Mouse (Mus musculus) cerebellum, postnatal 36 days (tissue): ENCODE results near the gene Rpl21.

Experiments
- DNase-seq, 2 experiments: peaks; one replicate each; pipeline ENCODE4 v3.0.0; 2021 to 2022; ENCODE audit warnings: mixed read lengths in 2 of 2

The Rpl21 gene

DNA sequence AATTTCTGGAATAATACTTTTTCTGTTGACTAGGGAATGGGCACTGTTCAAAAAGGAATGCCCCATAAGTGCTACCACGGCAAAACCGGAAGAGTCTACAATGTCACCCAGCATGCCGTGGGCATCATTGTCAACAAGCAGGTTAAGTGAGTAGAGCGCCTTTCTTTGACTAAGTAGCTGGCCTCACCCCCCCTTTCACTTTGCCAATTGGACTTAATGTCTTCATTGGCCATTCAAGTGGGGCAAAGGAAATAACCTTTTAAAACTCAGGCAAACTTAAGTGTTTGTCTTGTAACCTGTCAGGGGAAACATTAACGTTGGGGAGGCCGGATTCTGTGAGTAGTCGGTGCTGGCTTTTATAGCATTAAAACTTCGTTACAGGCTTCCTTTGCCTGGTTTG is 2.3 kb downstream of the Rpl21 start:
- DNase-seq: no peak

- no peak for DNase-seq
Measured at GRCm38 (mm10) chr5:146837967-146838720, 5.5 kb downstream of the Rpl21 start.

DNA sequence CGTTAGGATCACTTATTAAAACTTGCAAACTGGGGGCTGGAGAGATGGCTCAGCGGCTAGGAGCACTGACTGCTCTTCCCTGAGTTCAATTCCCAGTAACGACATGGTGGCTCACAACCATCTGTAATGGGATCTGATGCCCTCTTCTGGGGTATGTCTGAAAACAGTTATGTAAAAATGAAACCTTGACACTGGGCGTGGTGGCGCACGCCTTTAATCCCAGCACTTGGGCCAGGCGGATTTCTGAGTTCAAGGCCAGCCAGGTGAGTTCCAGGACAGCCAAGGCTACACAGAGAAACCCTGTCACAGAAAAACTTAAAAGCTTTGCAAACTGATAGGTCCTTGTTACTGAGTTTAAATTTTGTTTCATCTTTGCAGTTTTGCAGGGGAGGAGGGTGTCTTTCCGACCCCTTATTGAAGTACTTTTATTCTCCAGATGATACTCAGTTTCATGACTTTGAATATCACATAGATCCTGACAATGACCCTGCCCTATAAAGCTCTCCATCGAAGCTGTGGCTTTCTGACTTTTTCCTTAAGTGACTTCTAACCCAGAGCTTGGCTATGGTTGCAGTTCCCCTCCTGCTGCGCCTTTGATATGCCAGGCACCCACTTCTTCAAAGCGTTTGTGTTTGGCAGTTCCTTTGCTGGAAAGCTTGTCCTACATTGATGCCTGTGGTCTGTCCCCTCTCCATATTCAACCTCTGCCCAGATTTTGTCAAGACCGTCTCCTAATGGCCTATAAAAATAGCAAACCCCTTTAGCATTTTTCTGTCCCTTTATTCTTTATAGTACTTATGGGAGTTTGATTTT is 6.4 kb downstream of the Rpl21 start:
- DNase-seq: no peak

- DNase-seq: no peak
Measured at GRCm38 (mm10) chr5:146839760-146840159, 7.1 kb downstream of the Rpl21 start.

DNA sequence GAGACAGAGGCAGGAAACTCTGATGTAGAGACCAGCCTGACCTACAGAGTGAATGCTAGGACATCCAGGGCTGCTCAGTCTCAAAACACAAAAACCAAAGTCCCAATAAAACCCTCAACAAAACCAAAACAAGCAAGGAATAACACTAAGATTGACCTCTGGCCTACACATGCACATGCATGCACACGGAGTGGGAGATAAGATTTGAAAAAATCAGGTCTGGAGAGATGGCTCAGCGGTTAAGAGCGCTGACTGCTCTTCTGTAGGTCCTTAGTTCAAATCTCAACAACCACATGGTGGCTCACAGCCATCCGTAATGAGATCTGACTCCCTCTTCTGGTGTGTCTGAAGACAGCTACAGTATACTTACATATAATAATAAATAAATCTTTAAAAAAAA is 7.7 kb downstream of the Rpl21 start:
- DNase-seq: no peak

GRCm38 (mm10) chr5:146841301-146841700 is 8.6 kb downstream of the Rpl21 start:
- DNase-seq: no peak

GRCm38 (mm10) chr5:146841996-146842395 is 9.3 kb downstream of the Rpl21 start:
- DNase-seq: no peak

- no peak for DNase-seq
Measured at GRCm38 (mm10) chr5:146844301-146844941, 11.7 kb downstream of the Rpl21 start.

DNA sequence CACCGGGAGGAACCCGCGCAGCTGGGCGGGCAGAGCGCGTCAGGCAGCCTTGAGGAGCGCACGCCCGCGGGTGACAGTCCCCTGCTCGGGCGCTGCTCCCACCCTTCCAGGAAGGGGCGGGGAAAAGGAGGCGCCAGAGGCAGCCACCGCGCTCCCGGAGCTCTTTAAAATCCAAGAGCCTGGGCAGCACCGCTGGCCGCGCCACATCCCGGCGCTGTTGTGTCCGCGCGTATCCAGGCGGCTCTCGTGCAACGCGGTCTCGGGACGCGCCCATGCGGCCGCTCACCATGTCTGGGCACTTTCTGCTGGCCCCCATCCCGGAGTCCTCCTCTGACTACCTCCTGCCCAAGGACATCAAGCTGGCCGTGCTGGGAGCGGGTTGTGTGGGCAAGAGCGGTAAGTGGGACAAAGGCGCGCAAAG is 12.3 kb downstream of the Rpl21 start, which contains the start of gene Rasl11a:
Gene Rasl11a (plus strand): TSS at position 127 of the 421 bp plus-strand sequence.
- DNase-seq: peak; percentile 70 to 73

- DNase-seq: no peak
Measured at GRCm38 (mm10) chr5:146846489-146846888, 13.8 kb downstream of the Rpl21 start.

DNA sequence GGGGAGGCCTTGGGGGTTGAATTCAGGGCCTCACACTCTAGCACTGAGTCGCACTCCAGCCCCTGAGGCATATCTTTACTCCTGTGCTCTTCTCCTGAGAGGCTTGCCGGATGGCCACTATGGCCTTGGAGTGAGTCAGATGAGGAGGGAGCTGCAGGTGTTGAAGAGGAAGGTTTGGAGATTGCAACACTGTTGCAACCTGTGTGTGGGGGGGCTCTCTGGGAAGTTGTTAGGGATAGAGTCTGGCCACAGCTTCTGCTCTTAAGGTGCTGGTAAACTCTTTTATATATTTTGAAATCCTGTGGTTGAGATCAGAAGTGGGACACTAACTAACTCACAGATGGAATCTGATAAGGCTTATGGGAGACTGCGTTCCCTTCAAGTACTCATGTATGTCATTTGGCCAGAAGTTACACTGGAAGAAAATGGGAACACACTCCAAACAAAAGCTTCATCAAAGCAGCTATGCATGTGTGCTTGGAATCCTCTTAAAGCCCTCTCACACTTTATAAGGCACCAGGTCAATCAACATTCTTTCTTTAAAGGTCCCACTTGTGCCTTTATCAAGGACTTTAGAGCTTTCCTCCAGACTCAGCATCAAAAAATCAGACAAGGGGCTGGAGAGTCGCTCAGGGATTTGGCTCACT is 16.4 kb downstream of the Rpl21 start:
- no peak for DNase-seq

DNA sequence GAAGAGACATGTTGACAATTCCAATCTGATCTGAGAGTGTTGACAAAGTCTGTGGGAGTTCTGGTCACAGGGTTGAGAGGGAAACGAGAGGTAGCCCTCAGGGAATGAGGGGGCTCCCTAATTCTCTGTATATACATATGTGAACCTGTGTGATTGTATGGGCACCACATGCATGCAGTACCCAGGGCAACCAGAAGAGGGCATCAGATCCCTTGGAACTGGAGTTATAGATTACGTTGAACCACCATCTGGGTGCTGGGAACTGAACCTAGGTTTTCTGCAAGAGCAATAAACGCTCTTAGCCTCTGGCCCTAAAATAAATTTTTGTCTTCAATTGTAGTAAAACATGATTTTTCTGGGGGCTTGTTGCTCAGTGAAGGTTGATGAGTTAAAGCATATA is 23.4 kb downstream of the Rpl21 start:
- DNase-seq: no peak

- DNase-seq: no peak
Measured at GRCm38 (mm10) chr5:146857620-146858019, 24.9 kb downstream of the Rpl21 start.

DNA sequence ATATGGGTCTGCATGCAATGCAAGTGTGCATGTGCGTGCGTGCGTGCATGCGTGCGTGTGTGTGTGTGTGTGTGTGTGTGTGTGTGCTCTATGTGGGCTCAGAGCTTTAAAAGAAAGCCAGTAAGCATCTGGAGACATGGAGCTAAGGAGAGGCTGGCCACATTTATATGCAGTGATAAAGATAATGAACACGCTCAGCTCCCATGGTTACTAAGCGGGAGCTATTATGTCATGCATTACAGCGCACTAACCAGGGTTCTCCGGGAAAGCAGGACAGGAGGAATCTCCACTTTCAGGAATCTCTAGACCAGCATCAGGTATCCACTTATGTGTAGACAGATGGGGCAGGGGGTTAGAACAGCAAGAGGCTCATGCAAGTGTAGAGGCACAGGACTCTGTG is 26.1 kb downstream of the Rpl21 start:
- no peak for DNase-seq

DNA sequence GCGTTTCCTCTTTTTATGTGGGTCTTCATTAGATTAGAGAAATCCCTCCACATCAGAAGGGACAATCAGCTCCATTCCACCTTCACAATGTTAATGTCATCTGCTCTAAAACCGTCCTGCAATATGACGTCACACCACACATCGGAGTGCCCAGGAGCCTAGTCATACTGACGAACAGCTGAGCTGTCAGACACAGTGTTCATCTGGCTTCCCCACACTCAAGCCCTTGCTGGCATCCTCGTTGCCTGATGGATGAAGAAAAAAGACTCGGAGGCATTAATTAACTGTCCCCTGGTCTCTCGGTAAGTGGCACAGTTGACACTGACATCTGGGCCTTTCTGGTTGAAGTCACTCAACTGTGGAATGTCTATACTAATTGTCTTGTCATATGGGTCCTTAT is 26.6 kb downstream of the Rpl21 start:
- no peak for DNase-seq

DNA sequence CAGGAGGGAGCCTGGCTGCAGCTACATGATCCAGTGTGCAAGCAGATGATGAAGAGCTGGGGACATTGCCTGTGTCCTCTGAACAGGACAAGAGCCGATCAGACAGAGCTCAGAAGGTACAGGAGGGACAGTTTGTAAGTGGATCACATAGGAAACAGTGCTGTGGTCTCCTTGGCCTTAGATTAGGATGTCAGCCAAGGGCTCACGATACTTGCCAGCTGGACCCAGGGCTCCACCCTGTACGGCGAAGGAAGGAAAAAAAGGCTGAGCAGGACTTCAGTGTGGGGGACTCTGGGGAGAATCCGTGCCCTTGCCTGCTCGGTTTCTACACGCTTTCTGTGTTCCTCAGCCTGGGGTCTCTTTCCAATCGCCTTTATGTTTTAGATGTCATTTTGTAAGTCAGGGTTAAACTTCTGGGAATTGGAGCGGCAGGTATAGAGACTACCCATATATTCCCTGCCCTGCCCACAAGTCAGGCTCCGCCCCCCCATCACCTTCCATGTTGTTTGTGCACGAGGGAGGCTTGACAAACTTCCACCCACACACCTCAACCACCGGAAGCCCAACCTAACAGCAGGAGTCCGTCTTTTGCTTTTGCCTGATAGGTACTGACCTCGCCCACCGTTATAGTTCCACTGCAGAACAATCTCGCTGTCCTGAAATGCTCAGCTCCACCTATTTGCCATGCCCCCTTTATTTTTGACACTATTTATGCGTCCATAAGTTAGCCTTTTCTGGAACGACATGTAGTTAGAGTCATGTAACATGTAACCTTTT is 27.7 kb downstream of the Rpl21 start:
- DNase-seq: no peak

- no peak for DNase-seq
Measured at GRCm38 (mm10) chr5:146861588-146861987, 28.9 kb downstream of the Rpl21 start.

DNA sequence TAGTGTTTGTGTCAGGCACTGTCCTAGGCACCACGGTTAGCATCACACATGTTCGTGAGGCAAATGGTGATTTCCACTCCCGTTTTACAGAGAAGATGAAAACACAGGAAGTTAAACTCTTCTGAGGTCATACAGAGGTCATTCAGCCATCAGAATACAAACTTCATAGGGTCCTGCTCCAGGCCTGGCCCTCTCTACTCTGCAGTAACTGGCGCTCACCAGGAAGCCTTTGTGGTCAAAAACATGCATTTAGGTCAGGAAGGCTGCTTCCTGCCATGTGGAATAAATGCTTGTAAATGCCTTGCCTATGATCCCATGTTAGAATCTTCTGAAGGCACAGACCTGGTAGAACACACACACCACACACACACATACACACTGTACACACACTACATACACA is 32.8 kb downstream of the Rpl21 start:
- no peak for DNase-seq

- DNase-seq: no peak
Measured at GRCm38 (mm10) chr5:146866277-146866676, 33.6 kb downstream of the Rpl21 start.

- DNase-seq: peak; percentile 23
Measured at GRCm38 (mm10) chr5:146867246-146867945, 34.7 kb downstream of the Rpl21 start.

- DNase-seq: no peak
Measured at GRCm38 (mm10) chr5:146867946-146868314, 35.2 kb downstream of the Rpl21 start.
